Comparison of ENCODE assay signal across 23 mouse cellular contexts in the genomic region with DNA sequence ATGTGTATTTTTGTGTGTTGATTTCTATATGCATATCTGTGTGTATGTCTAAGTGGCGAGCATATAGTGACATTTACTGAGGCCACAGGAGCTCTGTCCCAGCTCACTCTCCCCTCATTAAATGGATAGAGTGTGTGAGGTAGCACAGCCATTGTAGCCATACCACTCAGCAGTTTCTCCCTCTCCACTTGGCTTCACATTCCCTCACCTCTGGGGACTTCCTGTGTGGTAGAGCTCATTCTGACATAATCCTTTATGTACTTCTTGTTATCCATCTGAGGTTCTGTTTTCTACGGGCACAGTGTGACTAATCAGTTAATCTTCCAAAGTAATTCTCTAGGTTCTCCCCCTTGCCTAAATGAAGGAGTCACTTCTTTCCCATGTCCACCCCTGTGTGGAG. TPM values are rescaled to one million over a fixed set of nuclear protein-coding genes. Genes with fewer than 3 reads are reported as not detected.
A peak's percentile ranks its signal among the peaks of the same experiment; 100 is the strongest.
DNase-seq lines count a peak whose midpoint lies in the region; ATAC-seq and TF ChIP-seq lines count a peak whose summit lies in the region.
"Had no signal": no experiment of that assay in that cellular context is flagged by ENCODE, and none has a peak within 500 bp of the region (broad histone marks: within the 10 kb centered on the region; RNA-seq: fewer than 3 reads in every experiment).

No protein-coding gene starts in this region.

- no peak for TF ChIP-seq POLR2A in bone marrow macrophage, adult 2 months (IDR thresholded peaks at IDR 0.05; ENCODE audit: borderline replicate concordance, low read depth, low read length)
- TF ChIP-seq POLR2A in kidney, adult 2 months (IDR thresholded peaks at IDR 0.05; ENCODE audit: low read depth, low read length): no peak

- 53% methylated on average over 2 of the region's 2 CpGs for WGBS in macrophage (ENCODE audit: missing documents)
- 81% methylated on average over 2 of the region's 2 CpGs for WGBS in kidney, embryonic 16.5 days
- WGBS in kidney, embryonic 14.5 days: 86% methylated on average over 2 of the region's 2 CpGs
- WGBS in kidney, adult 2 months: 88% methylated on average over 2 of the region's 2 CpGs

- no peak overlapping the region for H3K4me3 ChIP-seq in bone marrow macrophage, adult 2 months (ENCODE audit: insufficient read depth, low read length)
- H3K4me3 ChIP-seq in macrophage (ENCODE audit: inconsistent target): no peak overlapping the region
- H3K4me3 ChIP-seq in kidney, embryonic 16.5 days (ENCODE audit: low read length): no peak overlapping the region
- no peak overlapping the region for H3K4me3 ChIP-seq in kidney, embryonic 14.5 days (ENCODE audit: low read length)
- no peak overlapping the region for H3K4me3 ChIP-seq in kidney, adult 2 months (ENCODE audit: insufficient read depth, low read depth, low read length)
- H3K4me3 ChIP-seq: embryonic facial prominence, embryonic 13.5 days; embryonic facial prominence, embryonic 15.5 days; forebrain, embryonic 13.5 days; forebrain, embryonic 15.5 days had no signal

- TF ChIP-seq CTCF in bone marrow macrophage, adult 2 months (IDR thresholded peaks at IDR 0.05; ENCODE audit: low read depth, low read length): no peak
- no peak for TF ChIP-seq CTCF in kidney, adult 2 months (conservative IDR thresholded peaks at IDR 0.05; ENCODE audit: insufficient read depth, insufficient read length, low read depth, low read length)

- no peaks in the 10 kb centered on the region for H3K27me3 ChIP-seq in kidney, embryonic 16.5 days (ENCODE audit: insufficient read depth, low read length)
- no peaks in the 10 kb centered on the region for H3K27me3 ChIP-seq in kidney, embryonic 14.5 days (ENCODE audit: control insufficient read depth, insufficient read depth, low read length)
- H3K27me3 ChIP-seq in kidney, adult 2 months (replicated peaks; ENCODE audit: control insufficient read depth, insufficient read depth, low read length): no peaks in the 10 kb centered on the region
- H3K27me3 ChIP-seq: embryonic facial prominence, embryonic 13.5 days; embryonic facial prominence, embryonic 15.5 days; forebrain, embryonic 13.5 days; forebrain, embryonic 15.5 days had no signal

- H3K79me2 ChIP-seq in macrophage (ENCODE audit: inconsistent target): peaks cover 3% of the 10 kb centered on the region; the same call in 1 of the 2 replicates

- H3K4me1 ChIP-seq in bone marrow macrophage, adult 2 months (ENCODE audit: control insufficient read depth, insufficient read depth, low read length): peaks cover 61% of the 10 kb centered on the region
- H3K4me1 ChIP-seq in kidney, embryonic 16.5 days (ENCODE audit: insufficient read depth, low read length): no peaks in the 10 kb centered on the region
- no peaks in the 10 kb centered on the region for H3K4me1 ChIP-seq in kidney, embryonic 14.5 days (ENCODE audit: control insufficient read depth, insufficient read depth, low read length)
- no peaks in the 10 kb centered on the region for H3K4me1 ChIP-seq in kidney, adult 2 months (ENCODE audit: control insufficient read depth, insufficient read depth, low read length)
- H3K4me1 ChIP-seq: embryonic facial prominence, embryonic 13.5 days; embryonic facial prominence, embryonic 15.5 days; forebrain, embryonic 13.5 days; forebrain, embryonic 15.5 days had no signal

- H3K4me2 ChIP-seq in kidney, embryonic 16.5 days (replicated peaks; ENCODE audit: low read depth, low read length): no peak overlapping the region
- no peak overlapping the region for H3K4me2 ChIP-seq in kidney, embryonic 14.5 days (replicated peaks; ENCODE audit: low read depth, low read length)
- H3K4me2 ChIP-seq: embryonic facial prominence, embryonic 13.5 days; embryonic facial prominence, embryonic 15.5 days; forebrain, embryonic 13.5 days; forebrain, embryonic 15.5 days had no signal

- peaks cover 19% of the 10 kb centered on the region; the same call in 1 of the 2 replicates for H3K36me3 ChIP-seq in macrophage (ENCODE audit: inconsistent target)
- no peaks in the 10 kb centered on the region for H3K36me3 ChIP-seq in kidney, embryonic 16.5 days (ENCODE audit: insufficient read depth, low read length)
- no peaks in the 10 kb centered on the region for H3K36me3 ChIP-seq in kidney, embryonic 14.5 days (ENCODE audit: control insufficient read depth, insufficient read depth, low read length)
- H3K36me3 ChIP-seq in kidney, adult 2 months (ENCODE audit: control insufficient read depth, insufficient read depth, low read length): no peaks in the 10 kb centered on the region
- H3K36me3 ChIP-seq: embryonic facial prominence, embryonic 13.5 days; embryonic facial prominence, embryonic 15.5 days; forebrain, embryonic 15.5 days had no signal

- H3K9ac ChIP-seq in kidney, embryonic 16.5 days (replicated peaks; ENCODE audit: low read length): no peak overlapping the region
- H3K9ac ChIP-seq in kidney, embryonic 14.5 days (ENCODE audit: low read depth, low read length): no peak overlapping the region
- H3K9ac ChIP-seq: embryonic facial prominence, embryonic 13.5 days; embryonic facial prominence, embryonic 15.5 days; forebrain, embryonic 13.5 days; forebrain, embryonic 15.5 days; forebrain, postnatal 0 days had no signal

- ATAC-seq in megakaryocyte progenitor cell, adult 5-6 weeks (replicated peaks; ENCODE audit: poor library complexity): peak; percentile 45
- ATAC-seq in kidney, embryonic 16.5 days (ENCODE audit: low FRiP score, low TSS enrichment): no peak
- no peak for ATAC-seq in kidney, embryonic 14.5 days (ENCODE audit: low FRiP score, low TSS enrichment)
- ATAC-seq: activated CD4-positive, CD25-positive, alpha-beta regulatory T cell, adult 4 months; forebrain, embryonic 13.5 days; forebrain, embryonic 15.5 days; forebrain, postnatal 0 days had no signal

- peak overlapping the region; percentile 34 for H3K27ac ChIP-seq in bone marrow macrophage, adult 2 months (ENCODE audit: insufficient read depth, low read depth, low read length)
- peak overlapping the region; percentile 24 for H3K27ac ChIP-seq in macrophage
- H3K27ac ChIP-seq in kidney, embryonic 16.5 days (ENCODE audit: low read length): no peak overlapping the region
- H3K27ac ChIP-seq in kidney, embryonic 14.5 days (ENCODE audit: low read depth, low read length): no peak overlapping the region
- no peak overlapping the region for H3K27ac ChIP-seq in kidney, adult 2 months (ENCODE audit: insufficient read depth, low read depth, low read length)
- H3K27ac ChIP-seq: embryonic facial prominence, embryonic 13.5 days; embryonic facial prominence, embryonic 15.5 days; forebrain, embryonic 13.5 days; forebrain, embryonic 15.5 days had no signal

- peak; percentile 42 for DNase-seq in 3T3-L1 (ENCODE audit: low read depth, low spot score)
- no peak for DNase-seq in kidney, adult 2 months
- DNase-seq: adrenal gland, adult 8-10 months; adrenal gland, postnatal 14 days; adrenal gland, postnatal 36 days; cerebellum, adult 11 months; cerebellum, adult 18-20 months; cerebellum, adult 8-10 months; cerebellum, adult 9-11 months; cerebellum, postnatal 14 days; cerebellum, postnatal 36 days; embryo, embryonic 11 days; forebrain, postnatal 0 days had no signal

- no peaks in the 10 kb centered on the region for H3K9me3 ChIP-seq in kidney, embryonic 16.5 days (ENCODE audit: low read length)
- H3K9me3 ChIP-seq in kidney, embryonic 14.5 days (ENCODE audit: control insufficient read depth, low read length): no peaks in the 10 kb centered on the region
- H3K9me3 ChIP-seq: embryonic facial prominence, embryonic 13.5 days; embryonic facial prominence, embryonic 15.5 days; forebrain, embryonic 13.5 days; forebrain, embryonic 15.5 days had no signal

RNA-seq across cellular contexts. Expression of gene Metrnl, which starts 21.1 kb away (rescaled TPM):
- polyA plus RNA-seq in bone marrow macrophage, adult 2 months (2012; ENCODE audit: insufficient read depth, insufficient read length, missing spikeins): 200 and 216 TPM in 2 replicates
- total RNA-seq in macrophage (2018; cell fraction: chromatin; rRNA removed): 100 to 1,000 TPM in 20 of 26 experiments, 10 to 100 TPM in 6; 43.4 to 244 (median 138) TPM
- total RNA-seq in macrophage (2018; cell fraction: cytosol; rRNA removed): 100 to 1,000 TPM; 176 to 352 (median 243) TPM
- total RNA-seq in macrophage (2018; cell fraction: nucleus; rRNA removed): 100 to 1,000 TPM; 107 to 327 (median 236) TPM
- polyA plus RNA-seq in macrophage (2018): 161 to 284 TPM (median 167 TPM) in 3 replicates
- total RNA-seq in megakaryocyte progenitor cell, adult 5-6 weeks (2015): 1.3 and 1.7 TPM in 2 replicates
- total RNA-seq in megakaryocyte progenitor cell, adult 5-6 weeks (2017): 0.87 and 0.91 TPM in 2 replicates
- 29.5 and 31.3 TPM in 2 replicates for polyA plus RNA-seq in kidney, embryonic 16.5 days (2015; fragmentation: Nextera tagmentation; extraction: Ambion mirVana)
- polyA plus RNA-seq in kidney, embryonic 14.5 days (2014; fragmentation: Nextera tagmentation; extraction: Ambion mirVana): 15.6 and 18.3 TPM in 2 replicates
- polyA plus RNA-seq in kidney, adult 2 months (2012; rRNA removed): 42.6 and 49.1 TPM in 2 replicates

RNA-seq across cellular contexts. Expression of gene B3gntl1, which starts 49.5 kb away (rescaled TPM):
- polyA plus RNA-seq in bone marrow macrophage, adult 2 months (2012; ENCODE audit: insufficient read depth, insufficient read length, missing spikeins): 5.5 and 5.7 TPM in 2 replicates
- total RNA-seq in macrophage (2018; cell fraction: chromatin; rRNA removed): 10 to 100 TPM in 22 of 26 experiments, 1 to 10 TPM in 4; 1.8 to 34.8 (median 24.6) TPM
- total RNA-seq in macrophage (2018; cell fraction: cytosol; rRNA removed): 1 to 10 TPM in 24 of 26 experiments, under 1 TPM in 2; 0.62 to 3.8 (median 2.2) TPM
- 10 to 100 TPM in 16 of 26 experiments, 1 to 10 TPM in 10; 2.5 to 22.5 (median 12.6) TPM for total RNA-seq in macrophage (2018; cell fraction: nucleus; rRNA removed)
- 2.3 to 3.5 TPM (median 2.8 TPM) in 3 replicates for polyA plus RNA-seq in macrophage (2018)
- 3.2 and 6.6 TPM in 2 replicates for total RNA-seq in megakaryocyte progenitor cell, adult 5-6 weeks (2015)
- total RNA-seq in megakaryocyte progenitor cell, adult 5-6 weeks (2017): 8.0 and 8.6 TPM in 2 replicates
- 8.7 and 8.8 TPM in 2 replicates for polyA plus RNA-seq in kidney, embryonic 16.5 days (2015; fragmentation: Nextera tagmentation; extraction: Ambion mirVana)
- 5.6 and 7.6 TPM in 2 replicates for polyA plus RNA-seq in kidney, embryonic 14.5 days (2014; fragmentation: Nextera tagmentation; extraction: Ambion mirVana)
- 4.9 and 5.0 TPM in 2 replicates for polyA plus RNA-seq in kidney, adult 2 months (2012; rRNA removed)

Comparison
In these comparisons a context has a peak if more than half of its experiments do, and no peak if none do; other contexts are left out.
1. H3K27ac ChIP-seq: peak in bone marrow macrophage, adult 2 months (single experiment) and macrophage (single experiment); none in kidney, embryonic 16.5 days (single experiment), kidney, embryonic 14.5 days (single experiment) and kidney, adult 2 months (single experiment).